Mouse (Mus musculus): ENCODE measurements at regions not wholly inside any gene's neighbourhood (a gene's known extent, or its start where the extent isn't known, plus 50 kb on each side); places are given as distances from the start of the nearest gene placed in this dataset.
A peak's percentile ranks its signal among the peaks of the same experiment; 100 is the strongest.

DNA sequence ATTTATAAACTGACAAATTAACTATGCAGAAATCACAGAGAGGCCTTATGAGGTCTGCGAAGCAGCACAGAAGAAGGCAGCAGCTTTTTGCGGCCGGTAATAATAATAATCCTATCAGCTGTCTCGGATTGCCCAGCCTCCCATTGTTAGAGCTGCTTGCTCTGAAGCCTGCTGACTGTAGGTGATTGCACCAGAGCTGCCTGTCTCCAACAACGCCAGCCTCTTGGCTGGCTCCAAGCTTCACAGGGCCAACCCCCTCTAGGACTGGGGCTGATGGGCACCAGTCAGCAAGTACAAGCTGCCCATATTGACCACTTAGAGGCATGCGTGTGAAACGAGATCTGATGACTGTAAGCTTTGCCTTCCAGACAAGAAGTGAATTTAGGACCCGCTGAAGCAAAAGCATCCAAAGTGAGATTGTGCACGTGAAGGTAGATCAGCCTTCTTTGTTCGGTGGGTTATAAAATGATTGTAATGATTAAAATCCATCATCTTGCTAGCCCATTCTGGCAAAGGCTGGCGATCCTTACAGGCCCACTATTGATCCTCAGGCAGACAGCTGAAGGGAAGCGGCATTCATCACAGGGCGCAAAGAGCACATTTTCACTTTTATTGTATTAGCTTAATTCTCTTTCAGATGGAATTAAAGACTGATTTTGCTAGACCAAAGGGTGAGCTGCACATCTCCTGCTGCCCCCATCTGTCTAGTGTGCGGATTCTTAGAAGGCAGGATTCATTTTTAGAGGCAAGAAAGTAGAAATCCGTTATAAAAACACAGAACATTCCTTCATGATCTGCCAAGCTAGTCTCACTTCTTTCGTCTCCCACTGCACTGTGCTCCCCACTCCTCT, 503.2 kb upstream of the Smim15 start:
- TF ChIP-seq POLR2A (IDR thresholded peaks at IDR 0.05; ENCODE audit: borderline replicate concordance, extremely low read depth, insufficient read depth, insufficient read length, poor library complexity, severe bottlenecking) (peak; percentile 31; the same call in 1 of the 2 replicates), CTCF (IDR thresholded peaks at IDR 0.05; ENCODE audit: borderline replicate concordance, extremely low read depth, insufficient read depth, insufficient read length) (no peak)

Data from brain, embryonic 14.5 days (tissue).